Mouse (Mus musculus) adrenal gland, postnatal 36 days (tissue): ENCODE measurements around the gene Tbc1d22a. TPM values are rescaled to one million over a fixed set of nuclear protein-coding genes. Genes with fewer than 3 reads are reported as not detected.
"Not testable (repeated sequence)": the region's sequence is repeated elsewhere in the genome, so short reads cannot be mapped to it uniquely, and the experiment has no call there.

ENCODE experiments used
- DNase-seq, 2 experiments: peaks; one replicate each; pipeline ENCODE4 v3.0.0; 2021; ENCODE audit warnings: mixed read lengths in 1 of 2
- long read RNA-seq, 2 experiments: library from polyadenylated mRNA; stranded (forward); transcript quantifications; one replicate each; pipeline ENCODE4 v2.0.0; 2021; ENCODE audit warnings: borderline sequencing depth in 2 of 2
- total RNA-seq, 2 experiments: library from RNA; stranded (reverse); gene quantifications; 2 replicates each; pipeline ENCODE4 v1.2.3; 2021

Gene Tbc1d22a
- 10 to 100 TPM; 28.9 to 35.6 TPM for total RNA-seq
- long read RNA-seq, experiment 1, transcript Tbc1d22a-201 (13 exons, 3,229 nt) = major isoform, 30 of 41 reads
- long read RNA-seq, experiment 1, partial matches to known transcripts = 8 of 41 reads
- long read RNA-seq, experiment 1, other reads (novel, unspliced or antisense) = 3 of 41 reads
- long read RNA-seq, experiment 2, transcript Tbc1d22a-201 (13 exons, 3,229 nt) = major isoform, 11 of 13 reads
- long read RNA-seq, experiment 2, partial matches to known transcripts = 0 of 13 reads
- long read RNA-seq, experiment 2, other reads (novel, unspliced or antisense) = 2 of 13 reads

- DNase-seq = peak; percentile 93 to 95
Observed at GRCm38 (mm10) chr15:86213753-86214548, at the start of gene Tbc1d22a. Tbc1d22a (plus strand) TSS chr15:86214459.

GRCm38 (mm10) chr15:86164718-86165345 is 49.4 kb upstream of the Tbc1d22a start:
- no peak for DNase-seq

GRCm38 (mm10) chr15:86165811-86166590 is 48.3 kb upstream of the Tbc1d22a start:
- DNase-seq = no peak

- DNase-seq = no peak
Observed at GRCm38 (mm10) chr15:86167032-86167655, 47.1 kb upstream of the Tbc1d22a start.

GRCm38 (mm10) chr15:86167787-86168504 is 46.3 kb upstream of the Tbc1d22a start:
- DNase-seq = no peak

GRCm38 (mm10) chr15:86168505-86168867 is 45.8 kb upstream of the Tbc1d22a start:
- no peak for DNase-seq

GRCm38 (mm10) chr15:86168941-86169816 is 45.1 kb upstream of the Tbc1d22a start:
- no peak for DNase-seq

GRCm38 (mm10) chr15:86169817-86170110 is 44.5 kb upstream of the Tbc1d22a start:
- peak in 1 of 2 experiments; percentile 53 for DNase-seq

- DNase-seq = no peak
Observed at GRCm38 (mm10) chr15:86171316-86171715, 42.9 kb upstream of the Tbc1d22a start.

GRCm38 (mm10) chr15:86172124-86172523 is 42.1 kb upstream of the Tbc1d22a start:
- DNase-seq = peak; percentile 43 to 51

GRCm38 (mm10) chr15:86172526-86172925 is 41.7 kb upstream of the Tbc1d22a start:
- DNase-seq = peak in 1 of 2 experiments; percentile 41

GRCm38 (mm10) chr15:86173136-86173985 is 40.9 kb upstream of the Tbc1d22a start:
- DNase-seq = no peak

- DNase-seq = no peak
Observed at GRCm38 (mm10) chr15:86175253-86176050, 38.8 kb upstream of the Tbc1d22a start.

- no peak for DNase-seq
Observed at GRCm38 (mm10) chr15:86176166-86176565, 38.1 kb upstream of the Tbc1d22a start.

GRCm38 (mm10) chr15:86176771-86177702 is 37.2 kb upstream of the Tbc1d22a start:
- DNase-seq = peak; percentile 40

GRCm38 (mm10) chr15:86177703-86178251 is 36.5 kb upstream of the Tbc1d22a start:
- DNase-seq = not testable (repeated sequence)

- DNase-seq = no peak
Observed at GRCm38 (mm10) chr15:86178594-86178993, 35.7 kb upstream of the Tbc1d22a start.
